10 mouse cellular contexts compared by ENCODE assay signal in the genomic region with DNA sequence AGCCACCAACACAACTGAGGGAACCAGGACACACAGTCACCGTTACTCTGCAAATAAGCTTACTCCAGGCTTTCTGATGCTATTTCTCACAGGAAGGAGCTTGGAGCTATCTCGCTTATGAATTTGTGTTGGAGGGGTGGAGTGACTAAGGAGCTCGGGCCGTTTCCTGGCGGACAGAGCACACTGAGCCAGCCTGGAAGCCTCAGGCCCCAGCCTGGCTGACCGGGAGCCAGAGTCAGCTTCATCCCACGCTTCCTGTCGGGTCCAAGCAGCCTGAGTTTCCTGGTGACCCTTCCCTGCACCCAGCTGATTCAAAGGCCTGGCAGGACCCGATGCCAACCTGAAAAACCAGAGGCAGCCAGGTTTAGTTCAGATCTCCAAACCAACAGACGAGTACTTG. TPM values are rescaled to one million over a fixed set of nuclear protein-coding genes. Genes with fewer than 3 reads are reported as not detected.
DNase-seq lines count a peak whose midpoint lies in the region; ATAC-seq and TF ChIP-seq lines count a peak whose summit lies in the region.
"Had no signal": no experiment of that assay in that cellular context is flagged by ENCODE, and none has a peak within 500 bp of the region (broad histone marks: within the 10 kb centered on the region; RNA-seq: fewer than 3 reads in every experiment).

No protein-coding gene starts in this region.

- TF ChIP-seq CTCF in hindbrain, postnatal 0 days (IDR thresholded peaks at IDR 0.05; ENCODE audit: low read depth), result no peak

- no peak overlapping the region for H3K9ac ChIP-seq in hindbrain, embryonic 14.5 days
- no peak overlapping the region for H3K9ac ChIP-seq in hindbrain, postnatal 0 days (replicated peaks; ENCODE audit: low read length)
- no peak overlapping the region for H3K9ac ChIP-seq in forebrain, embryonic 14.5 days (ENCODE audit: low read length)

- peak; percentile 30 for DNase-seq in adrenal gland, adult 8-10 months
- DNase-seq in gastrocnemius, postnatal 25 days, result peak; percentile 65
- DNase-seq in kidney, adult 11 months, result peak; percentile 70
- DNase-seq in lung, adult 18-20 months, result peak; percentile 68 to 79
- DNase-seq in cerebellum, postnatal 4 days (ENCODE audit: low spot score in 2 of 2), result no peak
- DNase-seq in hindbrain, embryonic 14.5 days (ENCODE audit: low spot score), result no peak
- no peak for DNase-seq in hindbrain, postnatal 0 days (ENCODE audit: low spot score)
- no peak for DNase-seq in forebrain, embryonic 14.5 days (ENCODE audit: low spot score)

- no peak overlapping the region for H3K27ac ChIP-seq in hindbrain, embryonic 14.5 days
- H3K27ac ChIP-seq in hindbrain, postnatal 0 days, result no peak overlapping the region
- H3K27ac ChIP-seq in forebrain, embryonic 14.5 days (ENCODE audit: low read depth, low read length), result no peak overlapping the region
- H3K27ac ChIP-seq: macrophage had no signal

- H3K4me3 ChIP-seq in hindbrain, embryonic 14.5 days (replicated peaks; ENCODE audit: low read length), result no peak overlapping the region
- H3K4me3 ChIP-seq in hindbrain, postnatal 0 days (ENCODE audit: low read length), result no peak overlapping the region
- H3K4me3 ChIP-seq in forebrain, embryonic 14.5 days (ENCODE audit: low read depth, low read length), result no peak overlapping the region

- H3K4me2 ChIP-seq in hindbrain, embryonic 14.5 days (replicated peaks), result no peak overlapping the region
- H3K4me2 ChIP-seq in hindbrain, postnatal 0 days (ENCODE audit: low read depth, low read length), result no peak overlapping the region
- no peak overlapping the region for H3K4me2 ChIP-seq in forebrain, embryonic 14.5 days (ENCODE audit: low read length)

- no peaks in the 10 kb centered on the region for H3K36me3 ChIP-seq in hindbrain, embryonic 14.5 days (replicated peaks; ENCODE audit: control insufficient read depth, insufficient read depth)
- no peaks in the 10 kb centered on the region for H3K36me3 ChIP-seq in hindbrain, postnatal 0 days (ENCODE audit: insufficient read depth, low read length)
- no peaks in the 10 kb centered on the region for H3K36me3 ChIP-seq in forebrain, embryonic 14.5 days (ENCODE audit: control insufficient read depth, insufficient read depth, low read length)

- WGBS in hindbrain, embryonic 14.5 days, result 81% methylated on average over 10 of the region's 10 CpGs
- whole genome bisulfite sequencing in hindbrain, postnatal 0 days, result 80% methylated on average over 10 of the region's 10 CpGs
- whole genome bisulfite sequencing in forebrain, embryonic 14.5 days, result 85% methylated on average over 10 of the region's 10 CpGs

- H3K9me3 ChIP-seq in hindbrain, embryonic 14.5 days (ENCODE audit: control insufficient read depth, low read length), result no peaks in the 10 kb centered on the region
- no peaks in the 10 kb centered on the region for H3K9me3 ChIP-seq in hindbrain, postnatal 0 days (ENCODE audit: low read length)
- H3K9me3 ChIP-seq in forebrain, embryonic 14.5 days (replicated peaks; ENCODE audit: control insufficient read depth, low read length), result no peaks in the 10 kb centered on the region

- no peak for ATAC-seq in hindbrain, embryonic 14.5 days (ENCODE audit: low FRiP score)
- no peak for ATAC-seq in hindbrain, postnatal 0 days
- ATAC-seq in forebrain, embryonic 14.5 days, result no peak

- no peaks in the 10 kb centered on the region for H3K27me3 ChIP-seq in hindbrain, embryonic 14.5 days (ENCODE audit: control insufficient read depth, insufficient read depth, low read length)
- no peaks in the 10 kb centered on the region for H3K27me3 ChIP-seq in hindbrain, postnatal 0 days (ENCODE audit: insufficient read depth, low read length)
- no peaks in the 10 kb centered on the region for H3K27me3 ChIP-seq in forebrain, embryonic 14.5 days (replicated peaks; ENCODE audit: control insufficient read depth, insufficient read depth, low read length)

- no peaks in the 10 kb centered on the region for H3K4me1 ChIP-seq in hindbrain, embryonic 14.5 days (replicated peaks; ENCODE audit: control insufficient read depth, insufficient read depth, low read length)
- no peaks in the 10 kb centered on the region for H3K4me1 ChIP-seq in hindbrain, postnatal 0 days (ENCODE audit: insufficient read depth, low read length)
- no peaks in the 10 kb centered on the region for H3K4me1 ChIP-seq in forebrain, embryonic 14.5 days (ENCODE audit: control insufficient read depth, insufficient read depth, low read length)

RNA-seq across cellular contexts. Expression of a gene that starts 31.7 kb away (rescaled TPM):
- 10 to 100 TPM; 20.7 to 37.7 (median 28.8) TPM for total RNA-seq in adrenal gland, adult 8-10 months (2022)
- total RNA-seq in gastrocnemius, postnatal 25 days (2021), result 10 to 100 TPM; 10.9 to 17.1 TPM
- 150 and 177 TPM in 2 replicates for polyA plus RNA-seq in hindbrain, embryonic 14.5 days (2014; fragmentation: Nextera tagmentation; extraction: Ambion mirVana)
- total RNA-seq in hindbrain, postnatal 0 days (2014; rRNA removed), result 85.8 and 94.4 TPM in 2 replicates
- polyA plus RNA-seq in hindbrain, postnatal 0 days (2015; fragmentation: Nextera tagmentation; extraction: Ambion mirVana), result 106 and 111 TPM in 2 replicates
- polyA plus RNA-seq in forebrain, embryonic 14.5 days (2014; fragmentation: Nextera tagmentation; extraction: Ambion mirVana), result 335 and 390 TPM in 2 replicates

RNA-seq across cellular contexts. Expression of a gene that starts 47.1 kb away (rescaled TPM):
- 10 to 100 TPM; 27.3 to 39.8 (median 36.8) TPM for total RNA-seq in adrenal gland, adult 8-10 months (2022)
- total RNA-seq in gastrocnemius, postnatal 25 days (2021), result 10 to 100 TPM; 22.3 to 23.7 TPM
- polyA plus RNA-seq in hindbrain, embryonic 14.5 days (2014; fragmentation: Nextera tagmentation; extraction: Ambion mirVana), result 18.7 and 18.8 TPM in 2 replicates
- 27.2 and 35.7 TPM in 2 replicates for total RNA-seq in hindbrain, postnatal 0 days (2014; rRNA removed)
- polyA plus RNA-seq in hindbrain, postnatal 0 days (2015; fragmentation: Nextera tagmentation; extraction: Ambion mirVana), result 8.7 TPM in 2 replicates
- polyA plus RNA-seq in forebrain, embryonic 14.5 days (2014; fragmentation: Nextera tagmentation; extraction: Ambion mirVana), result 20.0 and 20.5 TPM in 2 replicates

RNA-seq across cellular contexts. Expression of a gene that starts 57.9 kb away (rescaled TPM):
- total RNA-seq in adrenal gland, adult 8-10 months (2022), result 1 to 10 TPM; 2.2 to 3.7 (median 3.0) TPM
- total RNA-seq in gastrocnemius, postnatal 25 days (2021), result 1 to 10 TPM in 1 of 2 experiments, under 1 TPM in 1; 0.92 to 1.4 TPM
- 7.1 and 7.8 TPM in 2 replicates for polyA plus RNA-seq in hindbrain, embryonic 14.5 days (2014; fragmentation: Nextera tagmentation; extraction: Ambion mirVana)
- total RNA-seq in hindbrain, postnatal 0 days (2014; rRNA removed), result 6.8 and 9.7 TPM in 2 replicates
- polyA plus RNA-seq in hindbrain, postnatal 0 days (2015; fragmentation: Nextera tagmentation; extraction: Ambion mirVana), result 10.6 and 12.0 TPM in 2 replicates
- polyA plus RNA-seq in forebrain, embryonic 14.5 days (2014; fragmentation: Nextera tagmentation; extraction: Ambion mirVana), result 4.1 and 4.6 TPM in 2 replicates
- total RNA-seq: granulocyte monocyte progenitor cell, adult 5-6 weeks had no signal

Comparison
In these comparisons a context has a peak if more than half of its experiments do, and no peak if none do; other contexts are left out.
1. DNase-seq: peak in adrenal gland, adult 8-10 months (single experiment), gastrocnemius, postnatal 25 days (single experiment), kidney, adult 11 months (single experiment) and lung, adult 18-20 months (2 of 2); none in cerebellum, postnatal 4 days (0 of 2), hindbrain, embryonic 14.5 days (single experiment), hindbrain, postnatal 0 days (single experiment) and forebrain, embryonic 14.5 days (single experiment).